Mouse (Mus musculus) Patski (cell line): ENCODE results near the gene Lgi1. TPM values are rescaled to one million over a fixed set of nuclear protein-coding genes. Genes with fewer than 3 reads are reported as not detected.

Experiments used
- ATAC-seq: fragments of 100-300 bp; one replicate; pipeline ENCODE4 v1.8.0; 2021
- CTCF ChIA-PET: fragments of 350-600 bp; sonication (Branson Sonifier 250); formaldehyde crosslinking; loops from one replicate; lab custom pipeline; 2022; ENCODE audit warnings: inconsistent platforms; lab: Charles Lee
- POLR2A ChIA-PET: fragments of 350-600 bp; sonication (Branson Sonifier 250); formaldehyde crosslinking; loops from one replicate; lab custom pipeline; 2022; ENCODE audit warnings: antibody characterized with exemption, inconsistent platforms; lab: Charles Lee
- DNase-seq: peaks from one replicate; pipeline ENCODE4 v3.0.0-alpha.2; 2011; ENCODE audit warnings: low read depth, low spot score
- H3K27me3 ChIP-seq: fragments of 371-371 bp; one replicate; pipeline ENCODE4 v1.5.1; 2021
- CTCF ChIP-seq: fragments of 100-300 bp; IDR thresholded peaks from one replicate; pipeline ENCODE4 v1.5.1; 2021
- in situ Hi-C: fragments of 300-500 bp; cut with MboI; formaldehyde crosslinking; loops from 3 replicates; pipeline ENCODE4 v1.11.1; 2018; ENCODE audit warnings: low pct_unique_long_range_greater_than_20kb, mixed read lengths
- polyA plus RNA-seq: library from polyadenylated mRNA; unstranded; gene quantifications from one replicate; pipeline ENCODE4 v1.2.3, GENCODE M21; 2021

Gene Lgi1
- polyA plus RNA-seq, 1 experiment from 2014 or later = 0.04 TPM

GRCm38 (mm10) chr19:38282407-38282806 is 18.1 kb downstream of the Lgi1 start:
- DNase-seq = no peak
- in situ Hi-C loops = no loop called here
- ATAC-seq = no peak
- POLR2A ChIA-PET = interaction anchor here (0.6 kb wide), 1 partner anchor 8 kb away, joined by 3 read pairs; no protein-coding TSS in a partner anchor
- H3K27me3 ChIP-seq = peaks cover 82% of the 10 kb centered on the region
- no peak for TF ChIP-seq CTCF
- CTCF ChIA-PET = interaction anchor here (1.2 kb wide), 1 partner anchor 24 kb away, joined by 3 read pairs; no protein-coding TSS in a partner anchor

GRCm38 (mm10) chr19:38288556-38288955 is 24.2 kb downstream of the Lgi1 start:
- ChIA-PET CTCF (interaction anchor here (1.3 to 2.8 kb wide), 2 partner anchors 14 to 35 kb away, joined by 4 to 6 read pairs; no protein-coding TSS in a partner anchor), POLR2A (interaction anchor here (0.6 kb wide), 1 partner anchor 10 kb away, joined by 4 read pairs; no protein-coding TSS in a partner anchor)
- no peak for TF ChIP-seq CTCF
- DNase-seq (no peak), ATAC-seq (no peak)
- peaks cover 69% of the 10 kb centered on the region for H3K27me3 ChIP-seq
- in situ Hi-C loops = no loop called here

GRCm38 (mm10) chr19:38291432-38291831 is 27.1 kb downstream of the Lgi1 start:
- POLR2A ChIA-PET = interaction anchor here (0.7 kb wide), 1 partner anchor 20 kb away, joined by 4 read pairs; no protein-coding TSS in a partner anchor
- TF ChIP-seq CTCF = no peak
- CTCF ChIA-PET = interaction anchor here (1.7 kb wide), 2 partner anchors 13 to 15 kb away, joined by 4 to 5 read pairs; no protein-coding TSS in a partner anchor
- peaks cover 63% of the 10 kb centered on the region for H3K27me3 ChIP-seq
- in situ Hi-C loops = no loop called here
- DNase-seq (no peak), ATAC-seq (no peak)

- peaks cover 76% of the 10 kb centered on the region for H3K27me3 ChIP-seq
- CTCF ChIA-PET = no interaction called here
- DNase-seq (no peak), ATAC-seq (no peak)
- TF ChIP-seq CTCF = no peak
- in situ Hi-C loops = no loop called here
- POLR2A ChIA-PET = no interaction called here
Measured at GRCm38 (mm10) chr19:38298018-38298626, 33.8 kb downstream of the Lgi1 start.

GRCm38 (mm10) chr19:38308116-38308515 is 43.8 kb downstream of the Lgi1 start:
- CTCF ChIA-PET = interaction anchor here (0.7 kb wide), 1 partner anchor 47 kb away, joined by 3 read pairs; no protein-coding TSS in a partner anchor

DNA sequence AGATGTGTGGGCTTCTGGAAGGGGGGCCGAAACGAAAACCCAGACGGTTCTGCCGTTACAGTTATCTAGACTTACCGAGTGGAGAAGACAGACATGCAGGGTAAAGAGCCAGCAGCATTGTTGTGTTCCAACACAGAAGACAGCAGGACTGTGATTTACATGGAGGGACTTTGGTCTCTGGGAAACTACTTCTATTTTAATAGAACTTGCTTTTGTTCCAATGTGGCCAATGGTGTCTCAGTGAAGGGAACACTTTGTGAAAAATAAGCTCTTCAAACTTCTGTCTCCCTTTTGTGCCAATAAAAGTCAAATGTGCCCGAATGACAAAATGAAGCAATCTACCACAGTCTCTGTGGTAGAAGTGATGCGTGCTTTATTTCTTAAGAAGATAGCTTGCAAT is 50.8 kb downstream of the Lgi1 start:
- CTCF ChIA-PET = interaction anchor here (1.5 kb wide), 1 partner anchor 14 kb away, joined by 5 read pairs; no protein-coding TSS in a partner anchor
- no peak for DNase-seq

More at GRCm38 (mm10) chr19:38308116-38308515, 43.8 kb downstream of the Lgi1 start:
- POLR2A ChIA-PET = no interaction called here
- H3K27me3 ChIP-seq = peaks cover 57% of the 10 kb centered on the region
- TF ChIP-seq CTCF = no peak
- no peak for ATAC-seq
- no peak for DNase-seq
- in situ Hi-C loops = no loop called here

DNA sequence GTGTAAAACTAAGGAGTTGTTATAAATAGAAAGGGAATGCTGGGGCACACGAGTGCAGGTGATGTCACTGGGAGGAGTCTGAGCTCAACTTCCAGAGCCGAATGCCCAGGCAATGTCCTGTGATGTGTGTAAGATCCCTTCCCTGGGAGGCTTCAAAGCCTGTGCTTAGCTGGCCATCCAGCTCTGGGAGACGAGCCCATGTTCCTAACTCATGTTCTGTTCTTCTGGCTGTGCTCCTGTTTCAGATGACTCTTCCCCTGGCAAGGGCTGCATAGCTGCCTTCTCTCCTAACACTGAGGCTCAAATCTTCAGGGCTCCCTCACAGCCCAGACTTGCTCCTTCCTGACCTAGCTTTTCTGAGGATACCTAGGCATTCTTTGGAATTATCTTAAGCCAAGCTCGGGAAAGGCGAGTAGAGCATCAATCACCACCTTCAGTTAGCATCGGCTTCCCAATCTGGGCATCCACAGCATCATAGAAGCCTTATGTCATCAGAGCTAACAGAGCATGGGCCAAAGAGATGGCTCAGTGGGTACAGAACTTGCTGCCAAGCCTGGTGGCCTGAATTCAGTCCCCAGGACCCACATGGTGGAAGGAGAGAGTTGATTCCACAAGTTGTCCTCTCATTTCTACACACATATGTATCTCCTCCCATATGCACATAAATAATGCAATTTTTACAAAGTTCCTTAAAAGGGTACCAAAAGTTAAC is 52.4 kb downstream of the Lgi1 start:
- ChIA-PET POLR2A (interaction anchor here (0.5 kb wide), 1 partner anchor 46 kb away, joined by 4 read pairs; no protein-coding TSS in a partner anchor), CTCF (interaction anchor here (1.0 kb wide), 1 partner anchor 10 kb away, joined by 3 read pairs; no protein-coding TSS in a partner anchor)
- no peak for DNase-seq
- no peak for TF ChIP-seq CTCF
- no peak for ATAC-seq
- in situ Hi-C loops = no loop called here
- H3K27me3 ChIP-seq = peaks cover 55% of the 10 kb centered on the region

More for the DNA sequence above, 50.8 kb downstream of the Lgi1 start:
- H3K27me3 ChIP-seq = peaks cover 66% of the 10 kb centered on the region
- POLR2A ChIA-PET = no interaction called here
- in situ Hi-C loops = no loop called here
- no peak for TF ChIP-seq CTCF
- ATAC-seq = no peak

GRCm38 (mm10) chr19:38318308-38318707 is 54.0 kb downstream of the Lgi1 start:
- ChIA-PET POLR2A (no interaction called here), CTCF (interaction anchor here (1.0 to 3.1 kb wide), 3 partner anchors 14 to 64 kb away, joined by 4 to 16 read pairs (median 5); no protein-coding TSS in a partner anchor)
- no peak for TF ChIP-seq CTCF
- H3K27me3 ChIP-seq = peaks cover 45% of the 10 kb centered on the region
- ATAC-seq = no peak
- in situ Hi-C loops = no loop called here
- DNase-seq = no peak

GRCm38 (mm10) chr19:38319168-38319567 is 54.8 kb downstream of the Lgi1 start:
- in situ Hi-C loops = no loop called here
- peaks cover 38% of the 10 kb centered on the region for H3K27me3 ChIP-seq
- POLR2A ChIA-PET = interaction anchor here (0.7 kb wide), 1 partner anchor 25 kb away, joined by 3 read pairs; no protein-coding TSS in a partner anchor
- ATAC-seq (no peak), DNase-seq (no peak)
- CTCF ChIA-PET = interaction anchor here (1.0 to 3.1 kb wide), 5 partner anchors 11 to 65 kb away, joined by 3 to 16 read pairs (median 5); no protein-coding TSS in a partner anchor
- TF ChIP-seq CTCF = peak; percentile 48

- no peak for TF ChIP-seq CTCF
- CTCF ChIA-PET = interaction anchor here (1.3 to 3.1 kb wide), 3 partner anchors 9 to 67 kb away, joined by 3 to 16 read pairs (median 5); no protein-coding TSS in a partner anchor
Measured at GRCm38 (mm10) chr19:38320651-38321188, 56.4 kb downstream of the Lgi1 start.

More at GRCm38 (mm10) chr19:38320651-38321188, 56.4 kb downstream of the Lgi1 start:
- POLR2A ChIA-PET = no interaction called here
- ATAC-seq = no peak
- in situ Hi-C loops = no loop called here
- DNase-seq = no peak
- H3K27me3 ChIP-seq = peaks cover 26% of the 10 kb centered on the region
